Mouse (Mus musculus): ENCODE data around the gene Ubr4. TPM values are rescaled to one million over a fixed set of nuclear protein-coding genes. Genes with fewer than 3 reads are reported as not detected.

Gene Ubr4
- total and polyA plus RNA-seq, 3 experiments, result 90.0 to 123 (median 109) TPM

DNA sequence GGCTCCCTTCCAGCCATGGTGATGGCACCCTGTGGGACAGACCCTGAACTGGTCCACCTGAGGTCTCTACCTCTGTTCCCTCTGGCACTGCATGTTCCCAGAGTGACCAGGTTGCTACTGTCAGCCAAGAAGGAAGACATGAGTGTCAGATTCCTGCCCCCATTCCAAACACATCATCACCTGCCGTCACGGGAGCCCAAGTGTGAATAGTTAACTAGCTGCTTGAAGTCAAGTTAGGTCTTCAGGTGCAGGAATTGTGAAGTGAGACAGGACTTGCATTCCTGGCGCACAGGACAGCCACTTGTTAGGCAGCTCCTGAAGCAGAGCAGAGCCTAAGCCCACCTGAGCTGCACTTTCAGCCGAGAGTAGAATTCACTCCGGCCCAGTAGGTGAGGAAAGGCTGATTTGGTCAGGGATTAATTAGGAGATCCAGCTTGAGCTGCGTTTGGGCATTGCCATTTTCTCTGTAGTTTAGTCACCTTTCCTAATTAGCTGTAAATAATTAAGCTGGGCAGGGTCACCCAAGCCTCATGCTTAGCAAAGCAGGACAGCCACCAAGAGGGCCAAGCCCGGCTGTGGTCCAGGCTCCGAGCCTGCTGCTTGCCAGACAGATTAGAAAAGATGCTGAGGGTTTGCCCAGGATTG, 131.2 kb downstream of the Ubr4 start:
- H3K4me3 ChIP-seq, result no peak overlapping the region
- H3K27me3 ChIP-seq (ENCODE audit: control insufficient read depth, insufficient read depth, low read length), result no peaks in the 10 kb centered on the region
- intact Hi-C loops (cut with DNase I), result no loop called here
- WGBS, result 96% methylated on average over 8 of the region's 8 CpGs
- no peak overlapping the region for H3K27ac ChIP-seq
- TF ChIP-seq EP300 (IDR thresholded peaks at IDR 0.05; ENCODE audit: insufficient read depth, low read depth, low read length) (no peak), CTCF (IDR thresholded peaks at IDR 0.05) (no peak), POLR2A (IDR thresholded peaks at IDR 0.05; ENCODE audit: insufficient read depth, low read depth, low read length) (no peak)
- no peak for DNase-seq
- peaks cover 3% of the 10 kb centered on the region; the same call in 1 of the 2 replicates for H3K4me1 ChIP-seq (ENCODE audit: control insufficient read depth, insufficient read depth, low read length)
- H3K36me3 ChIP-seq (ENCODE audit: control insufficient read depth, insufficient read depth, low read length), result no peaks in the 10 kb centered on the region
- H3K9ac ChIP-seq (ENCODE audit: low read depth, low read length), result no peak overlapping the region
- no peaks in the 10 kb centered on the region for H3K79me2 ChIP-seq (replicated peaks; ENCODE audit: control insufficient read depth, insufficient read depth, low read length)

GRCm38 (mm10) chr4:139484496-139484895, 132.1 kb downstream of the Ubr4 start:
- Histone ChIP-seq H3K9ac (ENCODE audit: low read depth, low read length) (no peak overlapping the region), H3K4me3 (no peak overlapping the region), H3K27ac (no peak overlapping the region), H3K4me1 (ENCODE audit: control insufficient read depth, insufficient read depth, low read length) (peaks cover 3% of the 10 kb centered on the region; the same call in 1 of the 2 replicates), H3K27me3 (ENCODE audit: control insufficient read depth, insufficient read depth, low read length) (no peaks in the 10 kb centered on the region), H3K79me2 (replicated peaks; ENCODE audit: control insufficient read depth, insufficient read depth, low read length) (no peaks in the 10 kb centered on the region), H3K36me3 (ENCODE audit: control insufficient read depth, insufficient read depth, low read length) (no peaks in the 10 kb centered on the region)
- WGBS, result 84% methylated on average over 7 of the region's 7 CpGs
- intact Hi-C loops (cut with DNase I), result no loop called here
- DNase-seq, result no peak
- no peak for TF ChIP-seq EP300 (IDR thresholded peaks at IDR 0.05; ENCODE audit: insufficient read depth, low read depth, low read length)
- TF ChIP-seq POLR2A (IDR thresholded peaks at IDR 0.05; ENCODE audit: insufficient read depth, low read depth, low read length), result no peak
- no peak for TF ChIP-seq CTCF (IDR thresholded peaks at IDR 0.05)

- no peaks in the 10 kb centered on the region for H3K36me3 ChIP-seq (ENCODE audit: control insufficient read depth, insufficient read depth, low read length)
- H3K27me3 ChIP-seq (ENCODE audit: control insufficient read depth, insufficient read depth, low read length), result no peaks in the 10 kb centered on the region
- intact Hi-C loops (cut with DNase I), result no loop called here
- no peak overlapping the region for H3K27ac ChIP-seq
- no peak overlapping the region for H3K9ac ChIP-seq (ENCODE audit: low read depth, low read length)
- TF ChIP-seq EP300 (IDR thresholded peaks at IDR 0.05; ENCODE audit: insufficient read depth, low read depth, low read length), result no peak
- no peak for TF ChIP-seq POLR2A (IDR thresholded peaks at IDR 0.05; ENCODE audit: insufficient read depth, low read depth, low read length)
- TF ChIP-seq CTCF (IDR thresholded peaks at IDR 0.05), result no peak
- no peak for DNase-seq
- no peak overlapping the region for H3K4me3 ChIP-seq
- peaks cover 9% of the 10 kb centered on the region for H3K4me1 ChIP-seq (ENCODE audit: control insufficient read depth, insufficient read depth, low read length)
- WGBS, result 86% methylated on average over 10 of the region's 10 CpGs
- no peaks in the 10 kb centered on the region for H3K79me2 ChIP-seq (replicated peaks; ENCODE audit: control insufficient read depth, insufficient read depth, low read length)
Observed at GRCm38 (mm10) chr4:139487085-139487484, 134.7 kb downstream of the Ubr4 start.

GRCm38 (mm10) chr4:139488325-139488724, 135.9 kb downstream of the Ubr4 start:
- no peaks in the 10 kb centered on the region for H3K27me3 ChIP-seq (ENCODE audit: control insufficient read depth, insufficient read depth, low read length)
- TF ChIP-seq CTCF (IDR thresholded peaks at IDR 0.05) (no peak), POLR2A (IDR thresholded peaks at IDR 0.05; ENCODE audit: insufficient read depth, low read depth, low read length) (no peak), EP300 (IDR thresholded peaks at IDR 0.05; ENCODE audit: insufficient read depth, low read depth, low read length) (no peak)
- WGBS, result 93% methylated on average over 5 of the region's 5 CpGs
- no peak overlapping the region for H3K27ac ChIP-seq
- no peaks in the 10 kb centered on the region for H3K36me3 ChIP-seq (ENCODE audit: control insufficient read depth, insufficient read depth, low read length)
- no peak for DNase-seq
- H3K4me3 ChIP-seq, result no peak overlapping the region
- no peak overlapping the region for H3K9ac ChIP-seq (ENCODE audit: low read depth, low read length)
- intact Hi-C loops (cut with DNase I), result no loop called here
- no peaks in the 10 kb centered on the region for H3K79me2 ChIP-seq (replicated peaks; ENCODE audit: control insufficient read depth, insufficient read depth, low read length)
- H3K4me1 ChIP-seq (ENCODE audit: control insufficient read depth, insufficient read depth, low read length), result peaks cover 15% of the 10 kb centered on the region

DNA sequence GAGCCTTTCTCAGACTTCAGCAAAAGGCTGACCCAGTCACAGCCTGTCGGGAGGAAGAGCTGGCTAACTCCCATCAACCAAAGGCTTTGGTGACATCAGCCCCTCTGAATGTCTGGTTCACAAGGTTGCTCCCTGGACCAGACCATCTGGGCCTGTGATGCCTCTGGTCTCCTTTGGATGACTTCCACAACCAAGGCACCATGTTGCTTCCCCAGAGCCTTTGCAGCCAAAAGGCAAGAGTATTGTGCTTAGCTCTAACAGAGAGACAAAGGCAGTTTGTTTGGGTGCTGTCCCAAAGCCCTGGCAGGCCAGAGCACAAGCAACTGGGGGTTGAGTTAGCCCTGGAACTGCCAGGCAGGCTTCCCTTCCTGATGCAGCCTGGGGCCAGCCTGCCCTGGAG, 137.5 kb downstream of the Ubr4 start:
- 84% methylated on average over 1 of the region's 1 CpGs for WGBS
- H3K27ac ChIP-seq, result peak overlapping the region; percentile 40
- H3K4me1 ChIP-seq (ENCODE audit: control insufficient read depth, insufficient read depth, low read length), result peaks cover 15% of the 10 kb centered on the region
- TF ChIP-seq POLR2A (IDR thresholded peaks at IDR 0.05; ENCODE audit: insufficient read depth, low read depth, low read length) (no peak), EP300 (IDR thresholded peaks at IDR 0.05; ENCODE audit: insufficient read depth, low read depth, low read length) (no peak), CTCF (IDR thresholded peaks at IDR 0.05) (no peak)
- no peaks in the 10 kb centered on the region for H3K27me3 ChIP-seq (ENCODE audit: control insufficient read depth, insufficient read depth, low read length)
- no peak overlapping the region for H3K9ac ChIP-seq (ENCODE audit: low read depth, low read length)
- H3K4me3 ChIP-seq, result no peak overlapping the region
- intact Hi-C loops (cut with DNase I), result loop anchor here (5.0 kb wide), 1 partner anchor 122 kb away; no protein-coding TSS in a partner anchor
- H3K79me2 ChIP-seq (replicated peaks; ENCODE audit: control insufficient read depth, insufficient read depth, low read length), result no peaks in the 10 kb centered on the region
- DNase-seq, result peak in 1 of 2 experiments; percentile 22
- H3K36me3 ChIP-seq (ENCODE audit: control insufficient read depth, insufficient read depth, low read length), result no peaks in the 10 kb centered on the region

DNA sequence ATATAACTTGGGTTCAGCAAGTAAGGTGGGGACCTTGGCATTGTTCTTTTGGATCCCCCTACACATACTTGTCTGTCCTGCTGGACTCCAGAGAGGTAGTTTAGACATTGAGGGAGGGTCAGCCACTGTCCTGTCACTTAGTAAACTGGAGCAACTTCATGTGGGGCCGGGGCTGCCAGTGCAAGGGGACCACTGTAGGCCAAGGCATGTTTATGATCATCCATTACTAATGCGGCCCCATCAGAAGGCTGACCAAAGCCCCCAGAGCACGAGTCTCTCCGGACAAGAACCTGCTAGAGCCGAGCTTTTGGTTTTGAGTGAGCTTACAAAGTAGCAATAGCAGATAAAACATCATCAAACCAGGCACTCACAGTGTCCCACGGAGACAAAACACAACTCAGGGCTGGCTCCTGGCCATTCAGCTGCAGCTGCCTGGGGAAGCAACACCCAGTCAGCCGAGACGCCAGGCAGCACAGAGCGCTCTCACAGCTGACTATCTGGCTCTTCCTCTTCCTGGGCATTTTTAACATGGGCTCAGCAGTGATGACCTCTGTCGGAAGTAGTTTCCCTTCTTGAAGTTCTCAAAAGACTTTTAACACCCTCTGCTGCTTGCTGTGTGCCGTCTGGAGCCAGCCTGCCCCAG, 138.1 kb downstream of the Ubr4 start:
- intact Hi-C loops (cut with DNase I), result loop anchor here (5.0 kb wide), 1 partner anchor 122 kb away; no protein-coding TSS in a partner anchor
- Histone ChIP-seq H3K4me1 (ENCODE audit: control insufficient read depth, insufficient read depth, low read length) (peaks cover 15% of the 10 kb centered on the region), H3K9ac (ENCODE audit: low read depth, low read length) (no peak overlapping the region), H3K27me3 (ENCODE audit: control insufficient read depth, insufficient read depth, low read length) (no peaks in the 10 kb centered on the region), H3K79me2 (replicated peaks; ENCODE audit: control insufficient read depth, insufficient read depth, low read length) (no peaks in the 10 kb centered on the region), H3K36me3 (ENCODE audit: control insufficient read depth, insufficient read depth, low read length) (no peaks in the 10 kb centered on the region), H3K27ac (peak overlapping the region; percentile 40), H3K4me3 (no peak overlapping the region)
- no peak for TF ChIP-seq CTCF (IDR thresholded peaks at IDR 0.05)
- 0 out of 2 replicates have a peak, but pooled peaks have one; percentile 6 for TF ChIP-seq EP300 (IDR thresholded peaks at IDR 0.05; ENCODE audit: insufficient read depth, low read depth, low read length)
- peak; percentile 74 to 81 for DNase-seq
- 45% methylated on average over 11 of the region's 11 CpGs for WGBS
